Mouse (Mus musculus): ENCODE measurements at regions not wholly inside any gene's neighbourhood (a gene's known extent, or its start where the extent isn't known, plus 50 kb on each side); places are given as distances from the start of the nearest gene placed in this dataset.

GRCm38 (mm10) chr3:143327652-143328051 is 445.8 kb upstream of the Pkn2 start:
- no peak for ATAC-seq (ENCODE audit: insufficient number of reproducible peaks, low FRiP score, low TSS enrichment)

- ATAC-seq (ENCODE audit: insufficient number of reproducible peaks, low FRiP score, low TSS enrichment) = no peak
Measured at GRCm38 (mm10) chr3:143316457-143316856, 434.7 kb upstream of the Pkn2 start.

- ATAC-seq (ENCODE audit: insufficient number of reproducible peaks, low FRiP score, low TSS enrichment) = no peak
Measured at GRCm38 (mm10) chr3:143291793-143292192, 410.0 kb upstream of the Pkn2 start.

GRCm38 (mm10) chr3:143264132-143264531 is 382.3 kb upstream of the Pkn2 start:
- no peak for ATAC-seq (ENCODE audit: insufficient number of reproducible peaks, low FRiP score, low TSS enrichment)

GRCm38 (mm10) chr3:143252643-143253042 is 370.8 kb upstream of the Pkn2 start:
- peak; percentile 56; the same call in 1 of the 2 replicates for ATAC-seq (ENCODE audit: insufficient number of reproducible peaks, low FRiP score, low TSS enrichment)

GRCm38 (mm10) chr3:143252008-143252407 is 370.2 kb upstream of the Pkn2 start:
- ATAC-seq (ENCODE audit: insufficient number of reproducible peaks, low FRiP score, low TSS enrichment) = no peak

GRCm38 (mm10) chr3:143242691-143243090 is 360.9 kb upstream of the Pkn2 start:
- no peak for ATAC-seq (ENCODE audit: insufficient number of reproducible peaks, low FRiP score, low TSS enrichment)

GRCm38 (mm10) chr3:143240545-143241383 is 359.0 kb upstream of the Pkn2 start:
- no peak for ATAC-seq (ENCODE audit: insufficient number of reproducible peaks, low FRiP score, low TSS enrichment)

- ATAC-seq (ENCODE audit: insufficient number of reproducible peaks, low FRiP score, low TSS enrichment) = no peak
Measured at GRCm38 (mm10) chr3:143238546-143238945, 356.7 kb upstream of the Pkn2 start.

GRCm38 (mm10) chr3:143223999-143224729 is 342.4 kb upstream of the Pkn2 start:
- ATAC-seq (ENCODE audit: insufficient number of reproducible peaks, low FRiP score, low TSS enrichment) = no peak

GRCm38 (mm10) chr3:143193263-143193970 is 311.6 kb upstream of the Pkn2 start:
- ATAC-seq (ENCODE audit: insufficient number of reproducible peaks, low FRiP score, low TSS enrichment) = no peak

- ATAC-seq (ENCODE audit: insufficient number of reproducible peaks, low FRiP score, low TSS enrichment) = no peak
Measured at GRCm38 (mm10) chr3:143188931-143189330, 307.1 kb upstream of the Pkn2 start.

- ATAC-seq (ENCODE audit: insufficient number of reproducible peaks, low FRiP score, low TSS enrichment) = no peak
Measured at GRCm38 (mm10) chr3:143173971-143174370, 292.2 kb upstream of the Pkn2 start.

- no peak for ATAC-seq (ENCODE audit: insufficient number of reproducible peaks, low FRiP score, low TSS enrichment)
Measured at GRCm38 (mm10) chr3:143162444-143162843, 280.6 kb upstream of the Pkn2 start.

GRCm38 (mm10) chr3:143161993-143162392 is 280.2 kb upstream of the Pkn2 start:
- ATAC-seq (ENCODE audit: insufficient number of reproducible peaks, low FRiP score, low TSS enrichment) = no peak

- ATAC-seq (ENCODE audit: insufficient number of reproducible peaks, low FRiP score, low TSS enrichment) = no peak
Measured at GRCm38 (mm10) chr3:143158568-143158967, 276.8 kb upstream of the Pkn2 start.

GRCm38 (mm10) chr3:143156733-143157524 is 275.1 kb upstream of the Pkn2 start:
- no peak for ATAC-seq (ENCODE audit: insufficient number of reproducible peaks, low FRiP score, low TSS enrichment)

- ATAC-seq (ENCODE audit: insufficient number of reproducible peaks, low FRiP score, low TSS enrichment) = no peak
Measured at GRCm38 (mm10) chr3:143156174-143156573, 274.4 kb upstream of the Pkn2 start.

GRCm38 (mm10) chr3:143155556-143155955 is 273.8 kb upstream of the Pkn2 start:
- no peak for ATAC-seq (ENCODE audit: insufficient number of reproducible peaks, low FRiP score, low TSS enrichment)

GRCm38 (mm10) chr3:143147471-143147870 is 265.7 kb upstream of the Pkn2 start:
- ATAC-seq (ENCODE audit: insufficient number of reproducible peaks, low FRiP score, low TSS enrichment) = no peak
